Mouse (Mus musculus): ENCODE data around the gene Ccnjl.

DNA sequence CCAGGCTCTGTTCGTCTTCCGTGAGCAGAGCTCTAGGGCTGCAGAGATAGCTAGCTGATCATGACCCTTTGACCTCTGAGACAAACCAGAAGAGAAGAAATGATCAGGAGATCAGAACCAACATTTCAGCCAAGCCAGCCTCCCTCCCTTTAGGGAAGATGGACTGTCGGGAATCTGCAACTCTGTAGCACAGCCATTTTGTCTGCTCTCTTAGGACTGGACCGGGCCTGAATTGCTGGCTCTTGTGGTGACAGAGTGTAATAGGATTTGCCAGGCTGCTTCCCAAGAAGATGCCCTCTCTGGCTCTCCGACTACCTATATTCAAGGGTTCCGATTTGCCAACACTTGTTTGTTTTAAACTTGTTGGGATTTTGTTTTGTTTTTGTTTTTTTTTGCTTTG, 24.1 kb downstream of the Ccnjl start:
- TF ChIP-seq CTCF (IDR thresholded peaks at IDR 0.05; ENCODE audit: low read depth): no peak
- no peak for TF ChIP-seq EP300 (IDR thresholded peaks at IDR 0.05; ENCODE audit: low read depth)

All from heart, postnatal 0 days (tissue).